Mouse (Mus musculus) embryo, embryonic 11 days (tissue): ENCODE measurements around the gene Slc33a1.

Experiments
- DNase-seq: peaks from one replicate; pipeline ENCODE4 v3.0.0-alpha.2; 2015

The Slc33a1 gene

GRCm38 (mm10) chr3:63897177-63897576, 67.4 kb downstream of the Slc33a1 start:
- no peak for DNase-seq

GRCm38 (mm10) chr3:63896303-63896702, 68.3 kb downstream of the Slc33a1 start:
- DNase-seq, result no peak

GRCm38 (mm10) chr3:63895786-63896185, 68.8 kb downstream of the Slc33a1 start:
- no peak for DNase-seq

GRCm38 (mm10) chr3:63893677-63894076, 70.9 kb downstream of the Slc33a1 start:
- no peak for DNase-seq

- DNase-seq, result no peak
These were observed 72.4 kb downstream of the Slc33a1 start for GRCm38 (mm10) chr3:63892154-63892553.
